In the genomic region with DNA sequence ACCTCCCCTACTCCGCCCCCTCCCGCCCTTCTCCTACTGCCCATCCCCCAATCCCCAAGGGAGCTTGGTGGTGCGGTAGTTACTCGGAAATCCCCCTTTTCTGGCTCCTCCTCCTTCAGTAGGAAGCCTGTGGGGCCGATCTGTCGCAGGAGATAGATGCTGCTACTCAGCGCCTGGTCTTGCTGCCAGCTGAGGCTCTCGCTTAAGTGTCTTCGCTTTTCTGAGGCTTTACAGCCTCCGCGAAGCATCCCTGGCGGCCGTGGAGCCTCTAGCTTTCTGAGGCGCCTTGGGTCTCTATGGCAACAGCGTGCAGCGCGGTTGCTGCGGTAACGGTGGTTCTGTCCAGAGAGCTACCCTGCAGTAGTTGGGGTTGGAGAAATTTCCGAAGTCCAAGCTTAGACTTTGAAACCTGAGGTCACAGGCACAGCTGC, we compare ENCODE assay signal across 8 mouse cellular contexts. TPM values are rescaled to one million over a fixed set of nuclear protein-coding genes. Genes with fewer than 3 reads are reported as not detected.
DNase-seq lines count a peak whose midpoint lies in the region; ATAC-seq and TF ChIP-seq lines count a peak whose summit lies in the region.

Gene Zswim2 (minus strand): TSS at position 298 of the 431 bp plus-strand sequence.

- peak; percentile 25 for DNase-seq in T-cell, adult 2 months (ENCODE audit: low spot score)
- DNase-seq in cerebellum, adult 2 months: peak; percentile 57 to 59
- DNase-seq in forebrain, postnatal 0 days: peak; percentile 91
- DNase-seq in layer of hippocampus, postnatal 36 days: peak; percentile 82 to 89
- peak; percentile 95 to 97 for DNase-seq in right cerebral cortex, adult 2 months (ENCODE audit: low spot score in 2 of 2)

- TF ChIP-seq CTCF in cerebellum, adult 2 months (IDR thresholded peaks at IDR 0.05; ENCODE audit: borderline replicate concordance, insufficient read depth, low read depth, low read length): no peak
- peak; percentile 42 for TF ChIP-seq CTCF in forebrain, postnatal 0 days (IDR thresholded peaks at IDR 0.05; ENCODE audit: low read depth)

- H3K27me3 ChIP-seq in cerebellum, adult 2 months (ENCODE audit: control insufficient read depth, insufficient read depth, low read length): no peaks in the 10 kb centered on the region
- no peaks in the 10 kb centered on the region for H3K27me3 ChIP-seq in forebrain, postnatal 0 days (ENCODE audit: insufficient read depth, low read length)
- H3K27me3 ChIP-seq in hindbrain, embryonic 16.5 days (replicated peaks; ENCODE audit: control insufficient read depth, insufficient read depth, low read length): no peaks in the 10 kb centered on the region
- H3K27me3 ChIP-seq in megakaryocyte, embryonic 14.5 days (replicated peaks): no peaks in the 10 kb centered on the region

- H3K4me2 ChIP-seq in forebrain, postnatal 0 days (ENCODE audit: low read depth): peak within 1 kb of the TSS; percentile 61
- H3K4me2 ChIP-seq in hindbrain, embryonic 16.5 days (ENCODE audit: low read length): peak within 1 kb of the TSS; percentile 80

- ATAC-seq in forebrain, postnatal 0 days: peak; percentile 98
- ATAC-seq in hindbrain, embryonic 16.5 days: peak; percentile 100
- no peak for ATAC-seq in erythroid progenitor cell, adult 5-6 weeks (replicated peaks; ENCODE audit: low FRiP score, poor library complexity, severe bottlenecking)

- H3K4me3 ChIP-seq in cerebellum, adult 2 months (replicated peaks; ENCODE audit: insufficient read depth, low read depth, low read length): peak within 1 kb of the TSS; percentile 30
- peak within 1 kb of the TSS; percentile 40 for H3K4me3 ChIP-seq in forebrain, postnatal 0 days (ENCODE audit: low read depth, low read length)
- peak within 1 kb of the TSS; percentile 46 for H3K4me3 ChIP-seq in hindbrain, embryonic 16.5 days (ENCODE audit: low read length)
- H3K4me3 ChIP-seq in megakaryocyte, embryonic 14.5 days (replicated peaks): peak within 1 kb of the TSS; percentile 85

- no peaks in the 10 kb centered on the region for H3K9me3 ChIP-seq in forebrain, postnatal 0 days (ENCODE audit: low read length)
- no peaks in the 10 kb centered on the region for H3K9me3 ChIP-seq in hindbrain, embryonic 16.5 days (ENCODE audit: control insufficient read depth, low read length)
- peaks cover 6% of the 10 kb centered on the region; the same call in 1 of the 2 replicates for H3K9me3 ChIP-seq in megakaryocyte, embryonic 14.5 days

- H3K4me1 ChIP-seq in cerebellum, adult 2 months (ENCODE audit: control insufficient read depth, insufficient read depth, low read length): no peaks in the 10 kb centered on the region
- H3K4me1 ChIP-seq in forebrain, postnatal 0 days (ENCODE audit: insufficient read depth): no peaks in the 10 kb centered on the region
- peaks cover 5% of the 10 kb centered on the region; the same call in 1 of the 2 replicates for H3K4me1 ChIP-seq in hindbrain, embryonic 16.5 days (ENCODE audit: control insufficient read depth, insufficient read depth, low read depth, low read length)
- H3K4me1 ChIP-seq in megakaryocyte, embryonic 14.5 days: peaks cover 14% of the 10 kb centered on the region

- no peak within 1 kb of the TSS for H3K27ac ChIP-seq in cerebellum, adult 2 months (ENCODE audit: insufficient read depth, low read length)
- H3K27ac ChIP-seq in forebrain, postnatal 0 days (ENCODE audit: low read depth, low read length): peak within 1 kb of the TSS; percentile 50; the same call in 1 of the 2 replicates
- H3K27ac ChIP-seq in hindbrain, embryonic 16.5 days (ENCODE audit: low read depth, low read length): peak within 1 kb of the TSS; percentile 72

- H3K36me3 ChIP-seq in forebrain, postnatal 0 days (ENCODE audit: insufficient read depth): no peaks in the 10 kb centered on the region
- no peaks in the 10 kb centered on the region for H3K36me3 ChIP-seq in hindbrain, embryonic 16.5 days (ENCODE audit: control insufficient read depth, insufficient read depth, low read length)
- no peaks in the 10 kb centered on the region for H3K36me3 ChIP-seq in megakaryocyte, embryonic 14.5 days (replicated peaks; ENCODE audit: low read length)

- under 1% methylated on average over 20 of the region's 20 CpGs for WGBS in cerebellum, adult 2 months
- WGBS in forebrain, postnatal 0 days: under 1% methylated on average over 20 of the region's 20 CpGs
- 1% methylated on average over 20 of the region's 20 CpGs for WGBS in hindbrain, embryonic 16.5 days

- peak within 1 kb of the TSS; percentile 44 for H3K9ac ChIP-seq in forebrain, postnatal 0 days
- H3K9ac ChIP-seq in hindbrain, embryonic 16.5 days (ENCODE audit: low read depth, low read length): peak within 1 kb of the TSS; percentile 62

- TF ChIP-seq POLR2A in cerebellum, adult 2 months (IDR thresholded peaks at IDR 0.05; ENCODE audit: borderline replicate concordance, insufficient read depth, low read length): no peak

RNA-seq across cellular contexts. Expression of gene Zswim2, which starts in this region (rescaled TPM):
- not detected in 2 replicates for polyA plus RNA-seq in cerebellum, adult 2 months (2012; rRNA removed)
- total RNA-seq in forebrain, postnatal 0 days (2014; rRNA removed): 0.15 and 0.48 TPM in 2 replicates
- not detected in 2 replicates for polyA plus RNA-seq in forebrain, postnatal 0 days (2015; fragmentation: Nextera tagmentation; extraction: Ambion mirVana)
- not detected in 2 replicates for polyA plus RNA-seq in hindbrain, embryonic 16.5 days (2015; fragmentation: Nextera tagmentation; extraction: Ambion mirVana)
- total RNA-seq in layer of hippocampus, postnatal 36 days (2021): under 1 TPM in 1 of 2 experiments, not detected in 1; 0.27 TPM
- polyA plus RNA-seq in megakaryocyte, embryonic 14.5 days (2012; ENCODE audit: insufficient read depth, low replicate concordance): not detected in 2 replicates
- not detected in 2 replicates for total RNA-seq in erythroid progenitor cell, adult 5-6 weeks (2015; ENCODE audit: low replicate concordance)
- not detected in 2 replicates for total RNA-seq in erythroid progenitor cell, adult 5-6 weeks (2017; ENCODE audit: low replicate concordance)

Comparison
In these comparisons a context has a peak if more than half of its experiments do, and no peak if none do; other contexts are left out.
1. Peak in DNase-seq and H3K4me3 ChIP-seq in cerebellum, adult 2 months; RNA of the gene not detected or under 1 TPM.
2. Peak in DNase-seq, ATAC-seq, H3K4me3 ChIP-seq, H3K27ac ChIP-seq, H3K9ac ChIP-seq and H3K4me2 ChIP-seq in forebrain, postnatal 0 days; RNA of the gene not detected or under 1 TPM.
3. Peak in ATAC-seq, H3K4me3 ChIP-seq, H3K27ac ChIP-seq, H3K9ac ChIP-seq and H3K4me2 ChIP-seq in hindbrain, embryonic 16.5 days; RNA of the gene not detected or under 1 TPM.
4. Peak in DNase-seq in layer of hippocampus, postnatal 36 days; RNA of the gene not detected or under 1 TPM.
5. DNase-seq: peak in every context shown above with its lines; median percentile 96 in right cerebral cortex, adult 2 months; 91 in forebrain, postnatal 0 days; 86 in layer of hippocampus, postnatal 36 days; 58 in cerebellum, adult 2 months; 25 in T-cell, adult 2 months.
6. H3K4me3 ChIP-seq: peak in every context shown above with its lines; median percentile 85 in megakaryocyte, embryonic 14.5 days; 46 in hindbrain, embryonic 16.5 days; 40 in forebrain, postnatal 0 days; 30 in cerebellum, adult 2 months.